Mouse (Mus musculus) CH12F3 (cell line): ENCODE results near the gene Gm20388.
"Not testable (repeated sequence)": the region's sequence is repeated elsewhere in the genome, so short reads cannot be mapped to it uniquely, and the experiment has no call there.

Experiments
- in situ Hi-C: fragments of 300-500 bp; cut with MboI; formaldehyde crosslinking; loops from 2 replicates; pipeline ENCODE4 v1.14.3; 2020; ENCODE audit warnings: low sequenced_read_pairs

The Gm20388 gene

DNA sequence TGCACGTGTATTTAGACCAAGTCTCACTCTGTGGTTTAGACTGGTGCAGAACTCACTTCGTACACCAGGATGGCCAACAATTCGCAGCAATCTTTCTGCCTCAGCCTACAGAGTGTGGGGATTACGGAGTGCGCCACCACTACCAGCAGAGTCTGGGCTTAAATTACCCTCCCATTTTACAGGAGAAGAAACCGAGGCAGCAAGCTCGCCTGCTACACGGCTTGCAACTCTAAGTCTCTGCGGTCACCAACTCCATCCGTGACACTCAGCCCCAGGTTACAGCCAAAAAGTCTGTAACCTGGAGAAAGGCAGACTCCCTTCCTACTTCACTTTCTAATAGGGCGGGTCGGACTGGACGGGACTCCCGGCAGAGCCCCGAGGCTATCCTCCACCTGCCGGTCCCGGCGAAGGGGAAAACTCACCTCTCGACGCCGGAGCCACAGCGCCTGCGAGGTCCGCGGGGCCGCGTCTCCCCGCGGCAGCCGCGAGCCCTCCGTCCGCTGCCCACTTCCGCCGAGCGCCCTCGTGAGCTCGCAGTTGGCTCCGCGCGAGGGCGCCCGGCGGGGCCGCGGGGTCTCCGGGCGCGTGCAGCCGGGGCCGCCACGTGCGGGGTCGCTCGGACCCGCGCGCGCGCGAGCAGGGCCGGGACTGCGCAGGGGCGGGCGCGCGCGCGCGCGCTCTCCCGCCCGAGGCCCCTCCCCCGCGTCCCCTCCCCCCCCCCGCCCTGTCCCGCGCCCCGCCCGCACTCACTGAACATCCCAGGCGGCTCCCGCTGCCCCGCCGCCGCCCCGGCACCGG is 4110.0 kb downstream of the Gm20388 start:
- in situ Hi-C loops = no loop called here

DNA sequence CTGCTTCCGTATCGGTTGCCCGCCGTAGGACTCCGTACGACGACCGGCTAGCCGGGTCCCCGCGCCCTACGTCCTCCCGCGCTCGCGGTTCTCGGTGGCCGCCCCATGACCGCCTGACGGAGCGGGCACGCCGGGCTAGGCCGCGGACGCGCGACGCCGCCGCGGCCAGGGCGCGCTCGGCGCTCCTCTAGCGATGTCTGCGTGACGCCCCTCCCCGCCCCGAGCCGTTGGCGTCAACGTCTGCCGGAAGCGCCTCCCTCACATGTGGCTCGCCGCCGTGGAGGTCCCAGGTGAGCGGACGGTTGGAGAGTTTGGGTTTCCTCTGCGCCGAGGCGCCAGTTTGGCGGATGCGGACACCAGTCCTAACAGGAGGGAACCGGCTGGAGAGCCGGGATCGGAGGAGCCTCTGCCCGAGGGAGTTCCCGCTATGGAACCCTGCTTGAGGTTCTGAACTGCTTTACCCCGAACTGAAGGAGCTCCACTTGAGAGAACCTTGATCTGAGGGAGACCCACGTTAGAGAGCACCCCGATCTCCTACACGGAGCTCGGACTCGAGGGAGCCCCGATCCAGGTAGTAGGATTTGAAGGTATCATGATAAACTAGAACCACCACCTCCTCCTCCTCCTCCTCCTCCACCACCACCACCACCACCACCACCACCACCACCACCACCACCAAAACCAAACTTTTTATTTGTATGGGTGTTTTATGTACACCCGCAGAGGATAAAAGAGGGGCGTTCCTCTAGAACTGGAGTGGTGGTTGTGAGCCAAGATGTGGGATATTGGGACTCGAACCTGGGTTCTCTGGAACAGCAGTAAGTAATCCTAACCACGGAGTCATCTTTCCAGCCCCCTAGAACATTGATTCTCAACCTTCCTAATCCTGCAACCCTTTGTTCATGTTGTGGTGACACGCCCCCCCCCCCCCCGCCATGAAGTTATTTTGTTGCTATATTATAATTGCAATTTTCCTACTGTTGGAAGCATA is 4110.9 kb downstream of the Gm20388 start, which contains the start of the genes Taf5l and Urb2:
Gene Taf5l, minus strand, starts transcription at position 161 of the 991 bp plus-strand sequence.
Gene Urb2, plus strand, starts transcription at position 272 of the 991 bp plus-strand sequence.
- in situ Hi-C loops = no loop called here

DNA sequence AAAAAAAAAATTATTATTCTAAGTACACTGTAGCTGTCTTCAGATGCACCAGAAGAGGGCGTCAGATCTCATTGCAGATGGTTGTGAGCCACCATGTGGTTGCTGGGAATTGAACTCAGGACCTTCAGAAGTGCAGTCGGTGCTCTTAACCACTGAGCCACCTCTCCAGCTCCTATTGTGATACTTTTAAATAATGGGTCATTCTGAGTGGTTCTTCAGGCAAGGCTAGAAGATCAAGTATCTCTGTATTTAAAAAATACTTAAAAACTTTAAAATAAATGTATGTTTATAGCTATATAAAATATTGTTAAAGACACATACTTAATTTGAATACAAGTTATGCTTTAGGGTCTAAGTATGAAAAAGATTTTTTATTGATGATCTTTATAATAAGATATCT is 4115.6 kb downstream of the Gm20388 start:
- in situ Hi-C loops = not testable (repeated sequence)

DNA sequence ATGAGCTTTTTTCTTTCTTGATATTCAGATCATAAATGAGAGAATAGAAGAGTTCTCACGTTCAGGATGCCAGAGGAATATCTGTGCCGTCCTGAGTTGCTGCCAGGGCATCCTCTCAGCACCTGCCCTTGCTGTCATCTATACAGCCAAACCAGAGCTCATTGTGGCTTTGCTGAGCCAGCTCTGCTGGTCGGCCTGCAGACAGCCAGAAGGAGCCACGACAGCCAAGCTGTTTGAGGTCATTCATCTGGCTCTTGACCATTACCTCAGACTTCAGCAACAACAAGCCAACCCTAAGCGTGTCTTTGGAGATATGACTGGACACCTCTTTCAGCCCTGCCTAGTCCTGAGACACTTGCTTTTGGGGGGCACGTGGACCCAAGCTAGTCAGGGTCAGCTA is 4117.2 kb downstream of the Gm20388 start:
- in situ Hi-C loops = no loop called here

DNA sequence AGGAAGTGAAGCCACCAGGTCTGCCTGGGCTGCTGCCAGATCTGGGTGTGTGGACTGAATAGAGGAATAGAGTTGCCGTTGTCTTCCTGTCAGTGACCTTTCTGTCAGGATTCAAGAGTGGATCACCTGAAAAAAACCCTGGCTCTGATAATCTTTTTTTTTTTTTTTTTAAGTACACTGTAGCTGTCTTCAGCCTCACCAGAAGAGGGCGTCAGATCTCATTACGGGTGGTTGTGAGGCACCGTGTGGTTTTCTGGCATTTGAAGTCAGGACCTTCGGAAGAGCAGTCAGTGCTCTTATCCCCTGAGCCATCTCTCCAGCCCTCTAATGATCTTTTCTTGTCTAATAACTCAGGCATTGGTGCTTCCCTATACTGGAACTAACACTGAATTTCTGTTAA is 4122.8 kb downstream of the Gm20388 start:
- in situ Hi-C loops = no loop called here

DNA sequence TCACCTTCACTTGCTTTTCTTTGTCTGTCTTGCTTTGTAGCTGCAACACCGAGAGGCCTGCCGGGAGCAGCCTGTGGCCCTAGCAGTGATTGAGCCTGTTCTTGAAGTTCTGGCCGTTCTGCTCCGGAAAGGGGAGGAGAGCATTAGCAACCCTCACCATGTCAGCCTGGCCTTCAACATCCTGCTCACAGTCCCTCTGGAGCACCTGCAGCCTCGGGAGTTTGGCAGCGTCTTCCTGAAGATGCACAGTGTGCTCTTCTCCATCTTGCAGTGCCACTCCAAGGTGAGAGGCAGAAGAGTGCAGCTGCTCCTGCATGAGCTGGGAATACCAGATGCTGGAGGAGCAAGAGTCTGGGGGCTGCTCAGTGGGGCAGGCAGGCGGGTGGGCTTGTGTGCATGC is 4127.5 kb downstream of the Gm20388 start:
- in situ Hi-C loops = no loop called here

DNA sequence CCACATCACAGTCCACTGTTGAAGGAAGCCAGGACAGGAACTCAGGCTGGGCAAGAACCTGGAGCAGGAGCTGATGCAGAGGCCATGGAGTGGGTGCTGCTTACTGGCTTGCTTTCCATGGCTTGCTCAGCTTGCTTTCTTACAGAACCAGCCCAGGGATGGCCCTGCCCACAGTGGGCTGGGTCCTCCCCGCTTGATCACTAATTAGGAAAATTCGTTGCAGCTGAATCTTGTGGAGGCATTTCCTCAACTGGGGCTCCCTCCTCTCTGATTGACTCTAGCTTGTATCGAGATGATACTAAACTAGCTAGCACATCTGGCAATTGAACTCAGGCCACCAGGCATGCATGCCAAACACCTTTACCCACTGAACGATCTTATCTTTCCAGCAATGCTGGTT is 4128.7 kb downstream of the Gm20388 start:
- in situ Hi-C loops = no loop called here

DNA sequence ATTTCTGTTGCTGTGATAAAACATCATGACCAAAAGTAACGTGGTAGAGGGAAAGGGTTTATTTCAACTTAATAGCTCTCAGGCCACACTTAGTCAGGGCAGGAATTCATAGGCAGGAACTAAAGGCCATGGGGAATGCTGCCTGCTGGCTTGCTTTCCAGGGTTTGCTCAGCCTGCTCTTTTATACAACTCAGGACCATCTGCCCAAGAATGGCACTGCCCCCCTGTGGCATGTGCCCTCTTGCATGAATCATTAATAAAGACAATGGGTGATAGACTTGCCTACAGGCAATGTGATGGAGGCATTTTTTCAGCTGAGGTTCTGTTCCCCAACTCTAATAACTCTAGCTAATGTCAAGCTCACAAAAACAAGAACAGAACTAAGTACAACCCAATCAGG is 4131.6 kb downstream of the Gm20388 start:
- in situ Hi-C loops = no loop called here

DNA sequence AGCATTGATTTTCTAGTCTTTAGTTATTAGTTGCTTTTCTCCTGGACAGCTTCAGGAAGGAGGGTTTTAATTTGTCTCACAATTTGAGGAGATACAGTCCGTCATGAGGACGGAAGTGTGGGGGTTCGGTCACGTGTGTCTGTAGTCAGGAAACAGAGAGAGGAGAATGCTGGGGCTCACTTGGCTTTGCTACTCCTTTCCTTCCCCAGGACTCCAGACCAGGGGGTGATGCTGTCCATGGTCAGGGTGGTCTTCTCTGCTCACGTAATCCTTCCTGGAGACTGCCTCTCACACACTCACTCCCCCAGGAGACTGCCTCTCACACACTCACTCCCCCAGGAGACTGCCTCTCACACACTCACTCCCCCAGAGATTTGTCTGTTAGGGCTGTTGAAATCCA is 4133.8 kb downstream of the Gm20388 start:
- in situ Hi-C loops = no loop called here

DNA sequence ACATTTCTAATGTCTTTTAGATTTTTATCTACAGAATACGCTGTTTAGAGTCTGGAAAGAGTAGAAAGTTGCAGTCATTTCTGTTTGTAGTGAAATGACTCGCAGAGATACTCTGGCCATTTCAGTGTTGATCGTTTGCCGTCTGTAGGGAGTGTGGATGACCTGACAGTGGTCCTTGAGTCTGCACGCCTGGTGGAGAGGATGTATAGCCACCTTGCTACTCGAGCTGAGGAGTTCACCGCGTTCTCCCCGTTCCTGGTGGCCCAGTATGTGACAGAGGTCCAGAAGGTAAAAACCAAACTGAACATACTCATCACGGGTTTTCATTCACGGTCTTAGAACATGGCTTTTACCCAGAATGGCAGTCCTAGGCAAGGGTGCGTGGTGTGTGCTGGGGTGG is 4134.3 kb downstream of the Gm20388 start:
- in situ Hi-C loops = no loop called here

DNA sequence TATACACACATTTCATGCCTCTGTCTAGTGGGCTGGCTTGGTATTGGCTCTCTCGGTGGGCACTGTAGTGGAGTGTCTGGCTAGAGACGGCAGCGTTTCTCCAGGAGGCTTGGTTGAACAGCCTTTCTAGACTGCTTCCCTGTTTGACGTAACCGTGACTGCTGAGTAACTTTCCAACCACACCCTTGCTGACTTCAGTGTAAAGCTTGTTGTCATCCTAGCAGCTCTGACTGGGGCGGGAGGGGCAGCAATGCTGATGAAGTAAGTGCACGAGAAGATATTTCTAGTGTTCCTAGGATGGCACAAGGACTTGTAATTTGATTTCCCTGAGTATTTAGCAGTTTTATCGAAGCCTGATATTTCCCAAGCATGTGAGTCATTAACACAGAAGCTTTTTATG is 4135.2 kb downstream of the Gm20388 start:
- in situ Hi-C loops = no loop called here

DNA sequence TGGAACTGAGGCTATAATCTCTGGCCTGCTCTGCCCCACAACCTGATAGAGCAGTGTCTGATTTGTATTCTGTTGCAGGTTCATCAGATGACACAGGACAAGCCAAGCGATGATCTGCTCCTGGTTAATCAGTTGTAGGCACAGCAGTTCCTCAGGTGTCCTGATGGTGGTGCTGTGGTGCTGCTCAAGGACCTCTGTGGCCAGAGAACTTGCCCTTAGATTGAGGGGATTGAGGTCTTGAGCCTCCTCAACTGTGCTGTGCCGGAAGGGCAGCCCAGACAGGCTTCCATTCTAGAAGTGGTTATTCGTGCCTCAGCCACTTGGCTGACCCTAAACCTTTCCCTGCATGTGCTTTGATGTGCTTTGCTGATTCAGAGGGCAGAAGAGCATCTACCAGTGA is 4141.5 kb downstream of the Gm20388 start:
- in situ Hi-C loops = loop anchor here (10.0 kb wide), 1 partner anchor 303 kb away; no protein-coding TSS in a partner anchor

DNA sequence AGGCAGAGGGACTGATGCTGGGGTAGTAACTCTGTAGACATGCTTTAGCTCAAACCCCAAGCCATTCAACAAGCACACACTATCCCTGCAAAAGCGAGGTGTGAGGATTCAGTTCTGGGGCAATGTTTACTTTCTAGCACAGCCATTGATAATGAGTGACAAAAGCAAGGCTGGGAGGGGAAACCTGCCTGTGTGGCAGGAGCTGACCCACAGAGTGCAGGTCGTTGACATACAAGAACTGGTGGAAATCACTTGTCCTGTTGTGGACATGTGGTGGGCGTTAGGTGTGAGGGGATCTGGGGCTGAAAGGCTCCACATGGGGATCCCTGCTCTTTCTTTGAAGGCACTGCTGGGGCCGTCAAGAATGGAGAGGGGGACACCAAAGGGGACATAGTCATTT is 4141.9 kb downstream of the Gm20388 start:
- in situ Hi-C loops = loop anchor here (10.0 kb wide), 1 partner anchor 302 kb away; no protein-coding TSS in a partner anchor

DNA sequence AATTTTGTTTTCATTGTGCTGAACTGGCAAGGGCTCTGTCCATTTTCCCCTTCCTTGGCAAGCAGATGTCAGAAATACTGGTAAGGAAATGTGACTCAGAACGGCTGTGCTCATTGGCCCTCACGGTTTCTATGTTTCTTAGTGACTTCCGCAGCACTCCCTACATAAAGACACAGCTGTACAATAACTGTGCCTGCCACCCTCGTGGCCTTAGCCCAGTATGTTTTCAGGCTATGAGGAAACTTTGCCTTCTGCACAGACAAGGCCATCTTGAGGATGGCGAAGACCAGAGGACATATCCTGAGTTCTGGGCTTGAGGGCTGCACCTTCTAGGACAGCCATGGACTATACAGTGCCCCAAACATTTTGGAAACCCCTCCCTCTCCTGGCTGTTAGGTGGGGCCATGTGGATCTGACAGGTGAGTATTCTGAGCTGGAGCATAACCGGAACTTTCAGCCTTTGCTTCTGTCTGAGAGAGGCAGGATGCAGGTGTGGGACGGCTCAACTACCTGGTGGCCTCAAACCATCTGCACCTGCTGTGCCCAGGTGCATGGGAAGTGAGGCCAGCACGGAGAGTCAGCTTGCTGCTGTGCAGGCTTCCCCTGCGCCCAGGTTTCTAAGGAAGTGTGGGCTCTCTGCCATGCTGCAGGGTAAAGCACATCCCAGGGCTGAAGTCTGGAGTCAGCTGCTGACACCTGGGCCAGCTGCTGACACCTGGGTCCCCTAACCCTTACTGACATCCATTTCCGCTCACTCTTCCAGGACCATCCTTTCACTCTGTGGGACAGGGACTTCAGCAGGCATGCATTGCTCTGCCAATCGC is 4146.4 kb downstream of the Gm20388 start:
- in situ Hi-C loops = loop anchor here (10.0 kb wide), 1 partner anchor 298 kb away; no protein-coding TSS in a partner anchor

DNA sequence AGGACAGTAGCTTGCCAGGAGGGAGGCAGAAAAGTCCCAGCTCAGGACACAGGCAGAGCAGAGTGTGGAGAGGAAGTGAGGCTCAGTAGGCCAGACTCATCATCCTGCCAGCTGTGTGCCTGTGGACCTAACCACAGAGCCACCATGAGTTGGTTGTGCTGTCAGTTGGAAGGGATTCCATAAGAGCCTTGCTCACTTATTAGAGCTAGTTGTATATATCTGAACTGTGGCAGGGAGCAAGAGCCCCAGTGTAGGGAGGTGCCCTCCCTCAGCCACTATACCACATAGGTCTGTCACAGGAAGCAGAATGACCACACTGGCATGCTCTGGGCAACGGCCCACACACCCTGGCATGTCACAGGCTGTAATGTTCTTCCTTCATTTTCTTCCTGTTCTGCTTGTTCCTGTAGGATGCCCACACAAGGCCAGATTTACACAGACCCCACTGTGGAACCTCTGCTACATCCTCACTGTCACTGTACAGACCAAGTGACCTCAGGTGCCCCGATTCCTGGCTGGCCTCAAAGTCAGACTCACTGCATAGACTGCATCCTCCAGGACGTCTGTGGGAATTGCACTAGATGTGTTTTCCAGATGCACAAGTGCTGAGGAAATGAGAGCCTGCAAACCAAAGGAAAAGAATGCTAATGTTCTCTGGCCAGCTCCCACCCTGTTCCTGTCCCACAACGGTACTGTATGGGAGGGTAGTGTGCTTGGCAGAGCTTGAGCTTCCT is 4155.9 kb downstream of the Gm20388 start:
- in situ Hi-C loops = no loop called here

DNA sequence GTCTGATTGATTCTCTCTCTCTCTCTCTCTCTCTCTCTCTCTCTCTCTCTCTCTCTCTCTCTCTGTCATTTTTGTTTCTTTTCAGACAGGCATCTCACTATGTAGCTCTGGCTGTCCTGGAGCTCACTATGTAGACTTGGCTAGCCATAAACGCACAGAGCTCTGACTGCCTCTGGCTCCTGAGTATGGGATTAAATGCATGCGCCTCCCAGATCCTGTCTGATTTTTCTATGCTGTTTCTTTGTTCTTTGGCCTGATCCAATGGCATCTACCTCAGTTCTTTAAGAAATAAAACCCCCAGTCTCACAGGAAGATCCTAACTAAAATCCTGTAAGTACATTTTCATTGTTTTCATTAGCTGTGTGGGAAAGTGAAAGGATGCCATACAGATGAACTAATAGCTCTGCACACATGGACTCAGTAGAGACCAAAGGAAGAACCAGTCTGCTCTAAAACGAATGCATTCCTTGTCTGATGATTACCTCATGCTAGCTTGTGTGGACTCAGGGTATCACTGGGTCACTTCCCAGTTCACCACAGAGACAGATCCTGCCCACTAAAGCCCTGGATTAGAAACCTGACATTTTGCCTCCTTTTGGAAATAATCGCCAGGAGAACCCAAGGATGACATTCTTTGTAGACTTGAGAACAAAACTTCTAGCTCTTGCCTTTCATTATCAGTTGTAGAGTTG is 4156.6 kb downstream of the Gm20388 start:
- in situ Hi-C loops = no loop called here

DNA sequence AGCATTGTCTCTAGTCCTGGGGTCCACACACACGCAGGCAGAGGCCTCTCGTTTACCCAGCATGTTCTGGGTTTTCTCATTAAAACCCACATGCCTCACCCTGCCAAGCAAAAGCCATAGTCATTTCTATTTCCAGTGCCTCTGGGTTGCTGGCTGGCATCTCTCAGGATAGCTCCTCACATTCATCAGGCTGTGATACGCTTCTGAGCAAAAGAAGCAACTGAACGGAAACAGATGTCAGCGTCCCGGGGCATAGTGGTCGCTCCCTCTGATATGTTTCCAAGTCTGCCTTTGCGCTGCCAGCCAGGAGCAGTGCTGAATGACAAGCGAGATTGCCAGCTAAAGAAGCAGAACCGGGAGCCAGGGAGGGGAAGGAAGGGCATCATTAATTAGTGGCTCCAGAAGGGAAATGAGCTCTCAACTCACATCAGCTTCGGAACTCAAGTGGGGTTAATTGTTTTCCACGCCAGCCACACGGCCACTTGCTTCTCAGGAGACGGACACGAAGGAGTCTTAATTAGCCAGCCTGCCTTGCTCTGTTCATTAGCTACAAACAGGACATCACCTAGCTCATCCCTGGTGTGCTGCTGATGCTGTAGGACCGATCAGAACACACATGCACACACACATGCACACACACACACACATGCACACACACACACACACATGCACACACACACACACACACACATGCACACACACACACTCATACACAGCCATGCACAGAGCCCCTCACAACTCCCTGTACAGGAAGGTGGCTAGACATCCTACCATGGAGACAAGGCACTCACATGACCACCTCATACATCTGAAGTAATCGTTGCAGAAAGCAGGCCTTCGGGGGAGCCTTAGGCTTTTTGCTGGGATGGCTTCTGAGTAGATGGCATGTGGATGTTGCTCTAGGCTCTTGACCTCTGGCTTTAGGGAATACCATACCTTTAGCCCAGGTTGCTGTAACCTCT is 4160.0 kb downstream of the Gm20388 start:
- in situ Hi-C loops = no loop called here

DNA sequence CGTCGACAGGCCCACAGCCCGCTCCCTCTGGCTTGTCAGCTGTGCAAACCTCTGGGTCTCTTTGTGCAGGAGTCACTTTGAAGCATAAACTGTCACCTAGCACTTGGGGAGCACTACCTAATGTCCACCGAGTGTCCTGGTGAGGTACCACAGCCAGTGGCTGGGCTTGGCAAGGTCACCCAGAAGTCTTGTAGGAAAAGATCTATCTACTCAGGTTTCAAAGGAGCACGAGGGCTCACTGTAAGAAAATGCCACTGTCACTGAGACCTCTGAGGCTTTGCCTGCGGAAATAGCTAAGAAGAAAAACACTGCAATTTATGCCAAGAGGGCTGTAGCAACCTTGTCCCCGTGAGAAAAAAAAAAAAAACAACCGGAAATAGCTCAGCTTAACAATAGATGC is 4165.3 kb downstream of the Gm20388 start:
- in situ Hi-C loops = no loop called here
